Mouse (Mus musculus) right cerebral cortex, postnatal 25 days (tissue): Measurements from ENCODE around the gene Stx11.
"Not testable (repeated sequence)": the region's sequence is repeated elsewhere in the genome, so short reads cannot be mapped to it uniquely, and the experiment has no call there.

Source experiments
- DNase-seq: peaks from one replicate; pipeline ENCODE4 v3.0.0; 2022

The Stx11 gene

GRCm38 (mm10) chr10:12955831-12956230 lies 8.3 kb downstream of the Stx11 start:
- DNase-seq: no peak

DNA sequence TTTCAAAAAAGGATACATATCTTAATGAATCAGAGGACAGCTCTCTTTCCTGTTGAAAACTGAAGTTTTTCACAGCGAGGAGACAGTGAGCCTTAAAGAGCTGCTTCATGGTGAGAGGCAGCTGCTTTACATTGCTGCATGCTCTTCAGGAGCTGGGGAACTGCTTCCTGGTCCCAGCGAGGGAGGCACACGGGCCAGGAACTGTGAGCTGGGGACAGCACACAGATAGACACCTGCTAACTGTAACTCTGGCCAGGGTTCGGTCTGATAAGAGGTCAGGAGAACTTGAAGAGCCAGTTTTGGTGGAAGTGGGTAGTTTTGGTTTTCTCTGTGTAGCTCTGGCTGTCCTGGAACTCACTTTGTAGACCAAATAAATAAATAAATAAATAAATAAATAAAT lies 12.7 kb downstream of the Stx11 start:
- not testable (repeated sequence) for DNase-seq

- no peak for DNase-seq
These were observed 14.8 kb downstream of the Stx11 start for GRCm38 (mm10) chr10:12949299-12949698.

GRCm38 (mm10) chr10:12947606-12948005 lies 16.5 kb downstream of the Stx11 start:
- no peak for DNase-seq

DNA sequence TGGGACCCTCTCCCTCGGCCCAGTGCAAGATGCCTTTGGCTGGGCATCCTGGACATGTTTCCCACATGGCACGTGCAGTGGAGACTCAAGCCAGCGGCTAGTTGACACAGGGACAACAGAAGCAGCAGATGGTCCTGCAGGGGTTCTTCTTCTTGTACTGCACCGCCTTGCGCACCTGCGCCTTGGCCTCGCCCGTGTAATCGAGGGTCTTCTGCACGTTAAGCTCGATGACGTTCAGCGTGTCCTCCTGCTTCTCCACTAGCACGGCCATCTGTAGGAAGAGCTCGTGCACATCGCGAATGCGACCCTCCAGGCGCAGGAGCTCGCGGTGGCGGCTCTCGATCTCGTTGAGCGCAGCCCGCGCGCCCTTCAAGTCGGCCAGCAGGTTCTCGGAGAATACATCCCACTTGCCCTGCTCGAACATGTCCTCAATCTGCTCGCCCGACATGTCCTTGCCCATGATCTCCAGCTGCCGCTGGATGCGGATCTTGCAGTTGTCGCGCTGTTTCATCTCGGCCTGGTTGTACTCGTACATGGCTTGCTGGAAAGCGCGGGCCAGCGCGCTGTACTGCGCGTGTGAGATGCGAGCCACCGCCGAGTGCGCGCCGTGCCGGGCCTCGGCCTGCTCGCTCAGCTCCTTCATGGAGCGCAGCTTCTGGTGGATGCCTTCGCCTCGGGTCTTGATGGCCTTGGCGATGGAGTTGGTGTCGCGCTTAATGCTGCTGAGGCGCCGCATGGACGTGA lies 22.9 kb downstream of the Stx11 start:
- peak; percentile 41 for DNase-seq

- DNase-seq: no peak
These were observed 25.3 kb downstream of the Stx11 start for GRCm38 (mm10) chr10:12938763-12939162.

DNA sequence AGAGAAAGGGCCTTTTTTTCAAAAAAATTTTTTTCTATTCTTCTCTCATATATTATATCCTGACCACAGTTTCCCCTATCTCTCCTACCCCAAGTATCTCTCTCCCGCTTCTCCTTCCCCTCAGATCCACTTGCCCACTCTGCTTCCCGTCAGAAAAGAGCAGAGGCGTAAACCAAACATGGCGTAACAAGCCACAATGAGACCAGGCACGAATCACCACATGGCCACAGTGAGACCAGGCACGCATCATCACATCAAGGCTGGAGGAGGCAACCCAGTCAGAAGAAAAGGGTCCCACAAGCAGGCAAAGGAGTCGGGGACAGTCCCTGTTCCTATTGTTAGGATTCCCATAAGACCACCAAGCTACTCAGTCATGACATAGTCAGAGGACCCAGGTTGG lies 28.0 kb downstream of the Stx11 start:
- no peak for DNase-seq

GRCm38 (mm10) chr10:12935575-12935974 lies 28.5 kb downstream of the Stx11 start:
- no peak for DNase-seq

- DNase-seq: no peak
These were observed 32.4 kb downstream of the Stx11 start for GRCm38 (mm10) chr10:12931492-12932400.

DNA sequence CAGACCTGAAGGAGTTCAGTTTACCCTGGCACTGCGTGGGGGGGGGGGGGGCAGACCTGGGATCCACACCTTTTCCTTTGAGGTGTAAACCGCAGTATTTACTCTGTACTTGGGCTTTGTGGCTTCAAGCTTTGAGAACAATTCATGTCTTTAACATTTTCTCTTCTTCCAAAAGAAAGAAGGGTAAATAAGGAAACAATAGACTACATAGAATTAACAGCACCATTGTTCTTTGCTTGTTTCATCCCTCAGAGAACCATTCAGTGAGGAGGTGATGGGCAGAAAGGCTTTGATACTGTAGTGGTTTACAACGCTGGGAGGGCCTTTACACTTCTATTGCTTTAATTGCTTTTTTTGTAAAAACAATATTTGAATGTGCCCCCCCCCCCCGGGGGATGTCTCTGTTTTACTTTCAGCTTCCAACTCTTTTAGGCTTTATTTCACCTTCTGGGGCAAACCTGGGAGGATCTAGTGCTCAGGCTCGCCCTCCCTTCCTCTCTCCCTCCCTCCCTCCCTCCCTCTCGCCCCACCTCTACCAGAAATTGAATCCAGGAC lies 33.7 kb downstream of the Stx11 start:
- DNase-seq: no peak

DNA sequence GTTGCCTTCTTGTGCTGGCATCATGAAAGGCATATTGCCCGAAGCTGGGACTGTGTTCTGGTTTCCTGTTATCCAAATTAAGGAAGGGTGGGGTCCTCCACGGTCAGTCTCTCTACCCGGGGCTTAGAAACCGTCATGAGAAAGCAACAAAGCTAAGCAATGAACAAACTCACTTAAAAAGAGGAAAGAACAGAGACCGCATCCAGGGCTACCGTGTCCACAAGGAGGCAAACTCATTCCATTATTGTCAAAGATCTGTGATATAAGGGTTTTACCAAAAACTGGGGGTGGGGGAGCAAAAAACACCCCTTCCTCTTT lies 34.3 kb downstream of the Stx11 start:
- DNase-seq: no peak

DNA sequence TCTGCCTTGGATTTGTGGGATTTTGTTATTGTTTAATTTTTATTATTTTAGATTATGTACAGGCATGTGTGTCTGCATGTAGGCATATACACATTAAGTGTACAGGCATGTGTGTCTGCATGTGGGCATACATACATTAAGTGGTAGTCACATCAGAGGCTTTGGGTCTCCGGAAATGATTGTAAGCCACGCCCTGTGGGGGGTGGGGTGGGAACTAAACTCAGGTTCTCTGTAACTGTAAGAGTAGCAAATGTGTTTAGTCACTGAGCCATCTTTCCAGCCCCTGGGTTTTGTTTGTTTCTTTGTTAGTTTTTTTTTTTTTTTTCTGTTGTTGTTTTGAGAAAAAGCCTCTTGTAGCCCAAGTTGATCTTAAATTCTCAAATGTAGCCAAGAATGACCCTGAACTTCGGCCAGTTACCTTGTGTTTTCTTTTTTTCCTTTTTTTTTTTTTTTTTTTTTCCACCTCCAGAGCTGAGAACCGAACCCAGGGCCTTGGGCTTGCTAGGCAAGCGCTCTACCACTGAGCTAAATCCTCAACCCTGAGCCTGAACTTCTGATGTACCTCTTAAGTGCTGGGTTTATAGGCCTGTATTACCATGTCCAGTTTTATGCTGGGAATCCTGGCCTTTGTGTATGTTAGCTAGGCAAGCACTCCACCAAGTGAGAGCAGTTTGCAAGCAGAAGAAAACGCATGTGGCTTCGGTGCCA lies 34.8 kb downstream of the Stx11 start:
- DNase-seq: no peak

GRCm38 (mm10) chr10:12928193-12928592 lies 35.9 kb downstream of the Stx11 start:
- DNase-seq: no peak

DNA sequence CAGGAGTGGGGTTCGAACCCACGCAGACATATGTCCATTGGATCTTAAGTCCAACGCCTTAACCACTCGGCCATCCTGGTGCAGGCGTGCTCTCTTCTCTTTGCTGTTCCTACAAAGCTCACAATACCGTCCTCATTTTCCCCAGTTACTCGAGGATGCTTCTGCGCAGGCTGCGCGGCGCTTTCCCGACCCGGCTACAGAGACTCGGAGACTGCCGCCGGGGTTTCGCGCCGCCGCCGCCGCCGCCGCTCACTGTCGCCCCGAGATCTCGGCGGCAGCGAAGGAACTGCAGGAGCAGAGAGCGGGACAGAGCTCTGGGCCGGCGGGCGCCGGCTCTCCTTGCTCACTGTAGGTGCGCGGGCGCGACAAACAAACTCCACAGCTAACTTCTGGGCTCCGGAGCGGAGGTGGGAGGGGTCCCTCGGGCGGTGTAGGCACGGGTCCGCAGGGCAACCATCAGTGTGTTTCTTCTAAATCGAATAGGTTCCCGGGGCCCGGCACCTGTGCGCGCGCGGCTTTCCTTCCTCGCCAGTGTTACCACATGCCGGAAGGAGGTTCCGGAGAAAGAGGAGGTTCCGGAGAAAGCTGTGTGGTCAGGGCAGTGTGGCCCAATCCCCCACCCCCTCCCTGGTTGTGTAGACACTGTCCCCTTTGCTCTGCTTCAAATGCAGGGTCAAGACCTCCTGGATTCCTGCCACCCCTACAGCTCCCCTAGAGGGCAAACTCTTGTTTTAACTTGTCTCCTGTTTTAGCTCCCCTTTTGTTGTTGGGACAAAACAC lies 41.3 kb downstream of the Stx11 start:
- peak; percentile 94 for DNase-seq

DNA sequence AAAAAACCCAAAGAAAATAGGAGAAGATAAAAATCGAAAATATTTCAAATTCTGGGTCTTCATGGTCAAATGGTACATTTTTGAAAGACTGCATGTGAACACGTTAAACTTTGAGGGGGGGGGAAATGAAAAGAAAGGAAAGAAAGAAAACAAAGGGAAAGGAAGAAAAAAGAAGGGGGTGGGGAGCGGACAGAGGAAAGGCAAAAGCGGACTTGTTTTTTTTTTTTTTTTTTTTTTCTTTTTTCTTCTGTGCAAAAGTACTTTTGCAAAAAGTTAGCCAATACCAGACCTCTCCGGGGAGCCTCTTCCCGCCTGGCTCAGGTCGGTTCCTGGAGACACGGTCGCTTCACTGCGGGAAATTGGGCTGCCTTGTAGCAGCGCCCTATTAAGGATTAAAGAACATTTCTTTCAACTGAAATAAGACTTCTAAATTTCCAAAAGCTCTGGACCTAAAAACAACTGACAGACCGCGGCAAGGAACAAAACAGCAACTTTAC lies 42.0 kb downstream of the Stx11 start:
- DNase-seq: no peak

DNA sequence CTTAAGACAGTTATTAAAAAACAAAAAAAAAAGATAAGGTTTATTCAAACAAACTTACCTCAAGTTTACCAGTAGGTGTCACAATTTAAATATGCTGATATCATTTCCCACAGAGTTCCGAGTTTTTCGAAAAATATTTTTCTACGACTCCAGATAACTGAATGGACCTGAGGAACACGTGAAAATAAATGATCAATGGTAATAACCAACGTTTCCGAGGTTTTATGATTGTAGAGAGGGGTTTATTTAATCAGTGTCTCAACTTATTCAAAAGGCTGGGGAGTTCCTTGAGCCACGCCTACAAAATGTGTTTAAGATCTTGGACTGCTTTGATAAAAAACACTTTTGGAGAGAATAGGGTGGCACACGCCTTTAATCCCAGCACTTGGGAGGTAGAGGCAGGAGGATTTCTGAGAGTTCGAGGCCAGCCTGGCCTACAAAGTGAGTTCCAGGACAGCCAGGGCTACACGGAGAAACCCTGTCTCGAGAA lies 42.5 kb downstream of the Stx11 start:
- DNase-seq: no peak

- no peak for DNase-seq
These were observed 44.8 kb downstream of the Stx11 start for GRCm38 (mm10) chr10:12919287-12919686.

- no peak for DNase-seq
These were observed 46.5 kb downstream of the Stx11 start for GRCm38 (mm10) chr10:12917626-12918025.

DNA sequence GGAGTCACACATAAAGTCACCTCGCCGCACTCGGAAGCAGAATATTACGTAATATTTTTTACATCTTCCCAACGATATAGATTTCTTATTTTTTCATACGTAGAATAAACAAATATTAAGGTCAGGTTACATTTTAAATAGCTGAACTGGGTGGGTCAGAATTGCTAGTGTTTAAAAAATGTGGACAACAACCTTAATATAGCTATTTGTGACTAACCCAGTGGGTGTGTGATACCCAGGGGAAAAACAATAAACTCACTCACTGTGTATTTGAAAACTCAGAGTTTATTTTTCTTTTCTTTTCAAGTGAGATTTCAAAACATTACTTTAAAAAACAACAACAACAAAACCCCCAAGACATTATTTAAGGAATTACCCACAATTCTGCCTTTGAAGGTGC lies 47.7 kb downstream of the Stx11 start:
- DNase-seq: no peak

GRCm38 (mm10) chr10:12915826-12916225 lies 48.3 kb downstream of the Stx11 start:
- no peak for DNase-seq

DNA sequence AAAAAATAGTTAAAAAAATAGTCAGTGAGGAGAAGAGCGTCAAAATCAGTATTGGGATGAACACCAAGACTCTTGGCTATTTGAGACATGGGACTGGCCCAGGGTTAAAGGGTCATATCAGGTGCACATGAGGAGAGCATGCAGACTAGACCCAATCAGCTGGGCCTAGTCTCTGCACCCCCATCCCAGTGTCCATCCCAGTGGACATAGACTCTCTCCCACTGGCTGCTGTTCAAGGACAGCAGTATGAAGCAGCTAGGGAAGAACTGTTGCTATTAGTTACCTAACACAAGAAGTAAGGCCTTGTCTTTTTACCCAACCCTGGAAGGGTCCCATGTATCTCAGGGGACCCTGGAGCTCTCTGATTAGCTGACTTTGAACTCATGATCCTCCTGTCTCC lies 49.9 kb downstream of the Stx11 start:
- DNase-seq: no peak

DNA sequence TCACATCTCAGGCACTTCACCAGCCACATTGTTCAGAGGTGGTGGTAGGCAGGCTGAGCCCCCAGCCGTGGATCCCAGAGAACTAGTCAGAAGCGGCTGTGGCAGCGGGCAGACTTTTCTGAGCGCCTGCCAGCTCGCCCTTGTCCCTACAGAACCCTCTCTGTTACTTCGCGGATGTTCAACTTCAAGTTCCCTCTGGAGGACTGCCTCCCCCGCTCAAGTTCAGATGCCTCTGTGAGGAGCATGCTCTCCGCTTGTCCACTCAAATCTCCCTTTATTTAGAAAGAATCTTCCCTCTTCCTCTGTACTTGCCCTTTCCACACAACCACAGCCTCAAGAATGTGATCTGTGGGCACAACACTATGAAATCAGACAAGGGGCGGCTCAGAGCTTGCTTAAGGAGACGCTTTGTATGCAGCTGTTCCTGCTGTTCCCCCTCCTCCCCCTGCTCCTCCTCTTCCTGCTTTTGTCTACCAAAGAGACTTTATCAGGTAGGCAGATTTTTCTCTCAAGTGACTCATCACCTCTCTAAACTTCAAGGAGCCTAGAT lies 52.0 kb downstream of the Stx11 start:
- no peak for DNase-seq
